Mouse (Mus musculus): ENCODE data around the gene Pde6d.
A peak's percentile ranks its signal among the peaks of the same experiment; 100 is the strongest.

Pde6d gene

DNA sequence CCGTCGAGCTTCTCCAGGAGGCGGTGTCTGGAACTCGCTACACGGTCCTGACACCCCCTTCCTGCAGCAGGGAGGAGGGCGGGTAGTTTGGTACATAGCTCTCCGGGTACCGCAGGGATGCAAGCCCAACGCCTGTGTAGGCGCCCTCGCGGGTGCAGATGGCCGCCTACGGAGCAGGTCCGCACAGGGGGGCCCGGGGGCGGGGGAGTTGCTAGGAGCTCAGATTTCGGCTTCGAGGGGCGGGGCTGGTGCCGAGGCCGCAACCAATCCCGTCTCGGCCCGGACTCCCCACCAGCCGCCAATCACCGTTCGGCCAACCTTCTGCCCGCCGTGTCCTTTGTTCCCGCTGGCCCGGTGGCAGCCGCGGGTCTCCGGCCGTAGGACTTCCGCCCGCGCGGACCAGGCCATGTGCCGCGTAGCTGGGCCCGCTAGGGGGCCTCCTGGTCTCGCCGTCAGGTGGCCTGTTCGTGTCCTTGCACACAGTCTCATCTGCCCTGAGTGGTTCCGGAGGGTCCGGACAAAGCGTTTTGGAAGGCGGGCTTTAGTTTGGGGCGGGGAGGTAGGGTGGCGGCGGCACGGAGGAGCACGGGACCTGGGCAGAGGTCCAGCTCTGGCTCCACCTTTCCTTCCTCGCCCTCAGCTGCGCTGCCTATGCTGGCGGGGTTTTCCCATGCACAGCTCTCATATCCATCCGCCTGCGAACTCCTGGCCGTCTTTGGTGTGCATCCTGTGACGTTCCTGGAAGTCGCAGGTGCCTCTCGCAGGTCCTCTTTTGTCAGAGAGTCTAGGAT, 78.3 kb downstream of the Pde6d start:
- peak; percentile 90 to 94 for DNase-seq (ENCODE audit: low spot score in 2 of 2)

- DNase-seq (ENCODE audit: low spot score in 2 of 2) = no peak
Observed at GRCm38 (mm10) chr1:86503165-86503747, 79.2 kb downstream of the Pde6d start.

GRCm38 (mm10) chr1:86502221-86503048, 80.0 kb downstream of the Pde6d start:
- DNase-seq (ENCODE audit: low spot score in 2 of 2) = no peak

DNA sequence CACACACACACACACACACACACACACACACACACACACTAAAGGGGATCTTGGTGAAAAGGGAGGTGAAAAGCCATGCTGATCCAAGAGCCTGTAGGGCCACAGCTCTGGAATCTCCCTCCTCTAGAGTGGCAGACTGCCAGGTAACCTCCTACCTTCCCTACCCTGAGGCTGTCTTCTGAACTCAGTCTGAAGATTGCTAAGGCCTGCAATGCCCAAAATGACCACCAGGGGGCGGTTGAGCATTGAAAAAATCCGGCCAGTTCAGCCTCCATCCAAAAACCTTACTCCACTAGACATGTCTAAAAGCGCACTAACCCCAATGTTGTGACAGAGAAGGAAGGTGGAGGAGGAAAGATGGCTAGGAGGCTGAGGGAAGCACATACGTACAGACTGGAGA, 80.9 kb downstream of the Pde6d start:
- peak; percentile 78 to 97 for DNase-seq (ENCODE audit: low spot score in 2 of 2)

GRCm38 (mm10) chr1:86501114-86501532, 81.3 kb downstream of the Pde6d start:
- DNase-seq (ENCODE audit: low spot score in 2 of 2) = peak; percentile 81 to 86

GRCm38 (mm10) chr1:86500681-86501080, 81.7 kb downstream of the Pde6d start:
- no peak for DNase-seq (ENCODE audit: low spot score in 2 of 2)

- DNase-seq (ENCODE audit: low spot score in 2 of 2) = peak in 1 of 2 experiments; percentile 64
Observed at GRCm38 (mm10) chr1:86499903-86500302, 82.5 kb downstream of the Pde6d start.

- DNase-seq (ENCODE audit: low spot score in 2 of 2) = no peak
Observed at GRCm38 (mm10) chr1:86498611-86499010, 83.8 kb downstream of the Pde6d start.

GRCm38 (mm10) chr1:86497986-86498385, 84.4 kb downstream of the Pde6d start:
- DNase-seq (ENCODE audit: low spot score in 2 of 2) = no peak

DNA sequence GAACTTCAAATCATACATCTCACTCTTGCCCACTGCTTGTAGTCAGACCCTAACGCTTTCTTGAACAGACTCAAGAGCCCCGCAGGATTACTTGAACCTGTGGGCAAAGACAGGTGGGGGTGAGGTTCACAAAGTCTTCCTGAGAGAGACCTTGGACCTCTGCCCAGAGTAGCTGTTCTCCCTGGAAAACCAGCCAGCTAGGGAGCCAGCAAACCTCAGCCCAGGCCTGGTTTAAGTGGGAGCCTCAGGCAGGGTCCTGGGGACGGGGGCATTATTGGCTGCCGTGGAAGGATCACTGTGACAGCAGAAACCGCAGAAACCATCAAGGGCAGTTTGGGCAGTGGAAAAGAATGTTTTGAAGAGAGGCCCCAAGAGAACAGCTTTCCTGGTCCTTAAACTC, 85.1 kb downstream of the Pde6d start:
- no peak for DNase-seq (ENCODE audit: low spot score in 2 of 2)

DNA sequence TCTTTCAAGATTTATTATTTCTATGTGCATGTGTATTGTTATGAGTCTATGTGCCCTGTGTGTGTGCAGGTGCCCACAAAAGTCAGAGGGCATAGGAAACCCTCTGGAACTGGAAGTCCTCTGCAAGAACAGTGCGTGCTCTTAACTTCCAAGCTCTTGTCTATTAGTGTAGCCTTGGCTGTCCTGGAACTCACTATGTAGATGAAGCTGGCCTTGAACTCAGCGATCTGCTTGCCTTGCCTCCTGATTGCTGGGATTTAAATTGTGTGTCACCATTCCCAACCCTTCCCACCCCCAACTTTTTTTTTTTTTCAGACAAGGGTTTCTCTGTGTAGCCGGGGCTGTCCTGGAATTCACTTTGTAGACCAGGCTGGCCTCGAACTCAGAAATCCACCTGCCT, 86.1 kb downstream of the Pde6d start:
- no peak for DNase-seq (ENCODE audit: low spot score in 2 of 2)

DNA sequence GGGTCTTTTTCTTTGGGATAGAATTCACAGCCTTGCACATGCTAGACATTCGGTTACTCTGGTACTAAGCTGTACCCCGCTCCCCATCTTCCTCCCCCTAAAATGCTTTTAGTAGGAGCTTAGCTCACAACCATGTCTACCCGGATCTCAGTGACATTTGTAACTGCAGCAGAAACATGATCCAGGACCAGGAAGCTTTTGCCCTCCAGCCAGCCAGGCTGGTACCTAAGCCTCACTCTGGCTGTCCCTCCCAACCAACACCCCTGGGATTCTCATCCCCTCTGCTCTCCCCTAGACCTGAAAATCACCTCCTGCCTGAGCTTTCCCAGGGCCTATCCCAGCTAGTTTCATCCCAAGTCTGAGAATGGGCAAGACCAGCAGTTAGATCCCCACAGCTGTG, 88.6 kb downstream of the Pde6d start:
- no peak for DNase-seq (ENCODE audit: low spot score in 2 of 2)

All from left cerebral cortex, adult 9 months (tissue).